Mouse (Mus musculus): Measurements from ENCODE around the gene Adam25.
"Not testable (repeated sequence)": the region's sequence is repeated elsewhere in the genome, so short reads cannot be mapped to it uniquely, and the experiment has no call there.

Gene Adam25

GRCm38 (mm10) chr8:40751908-40752307 is at the start of gene Adam25:
TSS of gene Adam25 (plus strand) at chr8:40752208.
- not testable (repeated sequence) for DNase-seq

- not testable (repeated sequence) for DNase-seq
Observed at GRCm38 (mm10) chr8:40715406-40715805, 36.6 kb upstream of the Adam25 start.

GRCm38 (mm10) chr8:40715986-40716385 is 36.0 kb upstream of the Adam25 start:
- no peak for DNase-seq

GRCm38 (mm10) chr8:40783320-40783719 is 31.3 kb downstream of the Adam25 start:
- no peak for DNase-seq

GRCm38 (mm10) chr8:40792973-40793372 is 41.0 kb downstream of the Adam25 start, which contains the start of gene Adam20:
TSS of gene Adam20 (plus strand) at chr8:40793273.
- DNase-seq, result not testable (repeated sequence)

GRCm38 (mm10) chr8:40803379-40804079 is 51.5 kb downstream of the Adam25 start:
- DNase-seq, result no peak
